Mouse (Mus musculus): Measurements from ENCODE around the gene Gm7247.
"Not testable (repeated sequence)": the region's sequence is repeated elsewhere in the genome, so short reads cannot be mapped to it uniquely, and the experiment has no call there.

The Gm7247 gene

DNA sequence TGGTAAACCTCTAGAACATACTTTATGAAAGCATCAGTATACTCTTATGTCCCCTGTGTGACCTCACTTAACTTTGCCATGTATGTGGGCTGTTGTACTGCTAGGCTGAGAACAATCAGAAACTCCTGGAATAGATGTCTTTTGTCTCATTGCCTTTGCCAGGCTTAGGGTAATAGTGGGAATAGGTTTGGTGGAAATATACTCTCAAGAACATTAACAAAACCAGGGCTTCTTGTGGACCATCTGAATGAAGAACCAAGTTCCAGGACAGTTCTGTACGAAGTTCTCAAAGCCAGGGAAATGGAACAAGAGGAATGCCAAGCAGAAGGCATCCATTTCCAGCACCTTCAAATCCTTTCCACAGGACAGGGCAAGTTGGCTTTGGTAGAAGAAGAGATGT, at the start of gene Gm7247:
Gene Gm7247 (plus strand): TSS at position 301 of the 400 bp plus-strand sequence.
- no peak for DNase-seq (ENCODE audit: extremely low read depth, insufficient read length, low spot score)

DNA sequence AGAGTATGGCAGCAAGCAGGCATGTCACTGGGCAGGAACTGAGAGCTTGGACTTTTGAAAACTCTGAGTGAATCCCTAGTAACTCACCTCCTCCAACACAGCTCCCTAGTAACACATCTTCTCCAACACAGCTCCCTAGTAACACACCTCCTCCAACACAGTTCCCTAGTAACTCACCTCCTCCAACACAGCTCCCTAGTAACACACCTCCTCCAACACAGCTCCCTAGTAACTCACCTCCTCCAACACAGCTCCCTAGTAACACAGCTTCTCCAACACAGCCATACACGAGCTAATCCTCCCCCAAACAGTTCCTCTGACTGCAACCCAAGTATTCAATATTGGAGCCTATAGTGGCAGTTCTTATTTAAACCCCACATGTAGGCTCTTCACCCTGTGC, 37.6 kb upstream of the Gm7247 start:
- no peak for DNase-seq (ENCODE audit: extremely low read depth, insufficient read length, low spot score)

DNA sequence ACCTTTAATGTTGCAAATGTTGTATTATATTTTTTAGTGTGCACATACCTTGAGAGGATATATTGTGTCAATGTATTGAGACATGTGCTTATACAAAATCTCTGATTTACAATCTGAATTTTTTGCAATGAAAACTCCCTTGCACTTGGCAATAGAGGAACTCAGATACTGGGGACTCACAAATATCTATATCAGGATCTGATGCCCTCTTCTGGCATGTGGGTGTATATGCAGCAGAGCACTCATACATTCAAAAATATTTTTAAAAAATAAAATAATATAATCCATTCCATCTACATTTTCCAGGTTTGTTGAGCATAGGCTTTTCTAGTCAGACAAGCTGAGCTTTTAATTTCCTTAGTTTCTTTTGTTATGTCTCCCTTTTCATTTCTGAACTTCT, 15.5 kb upstream of the Gm7247 start:
- DNase-seq (ENCODE audit: extremely low read depth, insufficient read length, low spot score), result no peak

DNA sequence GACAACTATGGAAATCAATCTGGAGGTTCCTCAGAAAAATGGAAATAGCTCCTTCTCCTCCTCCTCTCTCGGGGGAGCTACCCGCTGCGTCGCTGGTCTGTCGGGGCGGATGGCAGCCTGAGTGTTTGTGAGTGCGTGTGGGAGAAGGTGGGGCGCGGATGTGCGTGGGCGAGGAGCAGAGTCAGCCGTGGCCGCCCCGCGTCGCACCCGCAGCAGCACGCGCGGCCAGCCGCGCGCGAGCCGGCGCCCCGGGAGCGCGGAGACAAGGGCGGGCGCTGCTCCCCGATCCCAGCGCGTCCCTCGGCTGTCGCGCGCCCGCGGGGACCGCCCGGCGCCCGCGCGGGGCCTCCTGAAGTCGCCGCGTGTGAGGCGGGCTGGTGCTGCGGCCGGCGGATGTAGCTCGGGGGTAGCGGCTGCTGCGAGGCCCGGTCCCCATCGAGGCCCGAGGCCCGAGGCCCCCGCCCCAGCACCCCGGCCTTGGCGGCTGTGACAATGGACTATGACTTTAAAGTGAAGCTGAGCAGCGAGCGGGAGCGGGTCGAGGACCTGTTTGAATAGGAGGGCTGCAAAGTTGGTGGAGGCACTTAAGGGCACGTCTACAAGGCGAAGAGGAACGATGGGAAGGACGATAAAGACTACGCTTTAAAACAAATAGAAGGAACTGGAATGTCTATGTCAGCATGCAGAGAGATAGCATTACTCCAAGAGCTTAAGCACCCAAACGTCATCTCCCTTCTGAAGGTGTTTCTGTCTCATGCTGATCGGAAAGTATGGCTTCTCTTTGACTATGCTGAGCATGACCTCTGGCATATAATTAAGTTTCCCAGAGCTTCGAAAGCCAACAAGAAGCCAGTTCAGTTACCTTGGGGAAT, 3.2 kb upstream of the Gm7247 start:
- no peak for DNase-seq (ENCODE audit: extremely low read depth, insufficient read length, low spot score)

DNA sequence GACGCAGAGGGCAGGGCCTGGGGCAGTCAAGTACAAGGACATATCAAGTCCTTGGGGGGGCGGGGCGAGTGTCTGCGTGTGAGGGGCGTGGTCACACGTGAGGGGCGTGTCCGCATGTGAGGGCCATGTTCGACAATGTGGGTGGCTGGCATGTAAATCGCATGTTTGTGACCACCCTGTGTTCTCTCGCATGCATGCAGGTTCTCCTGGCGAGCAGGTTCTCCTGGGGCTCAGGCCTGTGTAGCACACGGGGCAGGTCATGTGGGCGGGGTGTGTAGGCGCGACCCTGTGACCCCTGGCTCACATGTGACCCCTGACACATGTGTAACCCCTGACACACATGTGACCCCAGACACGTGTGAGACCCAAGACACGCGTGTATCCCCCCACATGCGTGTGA, 21.2 kb downstream of the Gm7247 start:
- DNase-seq (ENCODE audit: extremely low read depth, insufficient read length, low spot score), result peak; percentile 22

DNA sequence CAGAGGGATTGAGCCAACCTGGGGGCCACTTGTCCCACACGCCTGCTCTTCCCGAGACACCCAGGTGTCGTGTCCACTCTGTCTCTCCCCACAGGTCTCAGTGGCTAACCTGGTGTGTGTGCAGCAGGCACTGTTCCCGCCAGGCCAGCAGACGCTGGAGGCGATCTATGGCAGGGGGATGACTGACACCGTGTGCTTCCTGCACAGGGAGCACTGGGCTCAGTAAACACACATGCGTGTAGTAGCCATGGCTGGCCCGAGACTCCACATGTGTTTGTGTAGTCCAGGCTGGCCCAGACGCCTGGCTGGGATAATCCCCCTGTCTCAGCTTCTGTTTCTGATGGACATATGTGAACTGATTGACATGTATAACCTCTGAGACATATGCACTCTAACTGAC, 22.8 kb downstream of the Gm7247 start:
- DNase-seq (ENCODE audit: extremely low read depth, insufficient read length, low spot score), result peak; percentile 42

DNA sequence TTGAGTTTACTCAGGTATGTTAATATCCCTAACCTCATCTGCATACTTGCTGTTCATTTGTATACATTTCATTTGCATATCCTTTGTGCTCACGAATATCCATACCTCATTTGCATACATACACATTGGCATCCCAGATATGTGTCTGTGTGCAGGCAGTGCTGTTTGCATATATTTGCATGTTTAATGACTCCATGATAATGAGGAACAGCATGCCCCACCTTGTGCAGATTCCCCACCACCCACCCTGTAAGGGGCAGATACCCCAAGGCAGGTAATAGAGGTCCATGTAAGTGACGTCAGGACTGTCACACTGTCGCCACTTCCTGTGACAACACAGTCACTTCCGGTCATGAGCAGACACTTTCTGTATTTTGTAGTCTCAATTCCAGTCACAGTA, 24.2 kb downstream of the Gm7247 start:
- DNase-seq (ENCODE audit: extremely low read depth, insufficient read length, low spot score), result peak; percentile 22

DNA sequence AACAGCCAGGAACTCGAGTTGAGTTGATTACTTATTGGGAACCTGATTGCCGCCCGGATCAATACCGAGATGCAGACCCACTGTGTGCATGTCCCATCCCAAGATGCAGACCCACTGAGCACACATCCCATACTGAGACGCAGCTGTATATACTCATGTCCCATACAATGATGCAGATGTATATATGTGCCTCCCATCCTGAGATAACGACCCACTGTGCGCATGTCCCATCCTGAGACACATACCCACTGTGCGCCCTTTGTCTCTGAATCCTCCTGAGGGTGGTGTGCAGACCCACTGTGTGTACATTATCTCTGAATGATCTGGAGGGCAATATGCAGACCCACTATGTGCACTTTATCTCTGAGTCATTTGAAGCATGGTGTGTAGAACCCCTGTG, 26.2 kb downstream of the Gm7247 start:
- DNase-seq (ENCODE audit: extremely low read depth, insufficient read length, low spot score), result no peak

DNA sequence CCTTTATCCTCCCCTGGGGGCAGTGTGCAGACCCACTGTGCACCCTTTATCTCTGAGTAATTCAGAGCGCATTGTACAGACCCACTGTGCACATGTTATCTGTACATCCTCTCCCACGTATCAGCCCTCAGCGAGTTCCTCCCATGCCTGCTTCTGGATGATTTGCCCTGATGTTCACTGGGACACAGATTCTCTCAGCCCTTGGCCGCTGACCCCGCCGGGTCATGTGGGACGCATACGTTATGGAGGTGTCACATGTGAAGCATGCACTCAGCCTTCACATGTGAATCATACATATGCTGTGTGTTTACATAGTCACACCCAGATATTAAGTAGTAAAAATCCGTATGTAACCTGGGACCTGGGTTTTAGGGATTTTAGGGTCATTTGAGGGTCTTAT, 26.7 kb downstream of the Gm7247 start:
- DNase-seq (ENCODE audit: extremely low read depth, insufficient read length, low spot score), result no peak

DNA sequence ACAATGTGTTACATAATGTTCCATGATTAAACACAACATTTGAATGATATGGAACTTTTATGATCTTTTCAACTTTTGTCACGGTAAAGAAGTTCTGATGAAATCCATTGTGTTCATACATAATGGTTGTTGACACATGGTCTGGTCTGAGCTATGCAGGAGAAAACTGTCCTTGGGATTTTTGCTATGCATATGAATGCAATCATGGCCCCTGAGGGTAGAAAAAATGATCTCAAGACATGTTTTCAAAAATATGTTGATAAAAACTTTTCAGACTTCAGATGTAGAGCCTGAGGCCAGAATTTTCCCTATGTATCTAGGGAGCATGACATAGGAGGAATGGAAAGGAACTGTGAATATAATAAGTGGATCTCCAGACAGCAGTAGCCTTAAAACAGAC, 49.0 kb downstream of the Gm7247 start, which contains the start of gene Vmn2r88:
Gene Vmn2r88 (plus strand): TSS at position 301 of the 400 bp plus-strand sequence.
- DNase-seq (ENCODE audit: extremely low read depth, insufficient read length, low spot score), result no peak

DNA sequence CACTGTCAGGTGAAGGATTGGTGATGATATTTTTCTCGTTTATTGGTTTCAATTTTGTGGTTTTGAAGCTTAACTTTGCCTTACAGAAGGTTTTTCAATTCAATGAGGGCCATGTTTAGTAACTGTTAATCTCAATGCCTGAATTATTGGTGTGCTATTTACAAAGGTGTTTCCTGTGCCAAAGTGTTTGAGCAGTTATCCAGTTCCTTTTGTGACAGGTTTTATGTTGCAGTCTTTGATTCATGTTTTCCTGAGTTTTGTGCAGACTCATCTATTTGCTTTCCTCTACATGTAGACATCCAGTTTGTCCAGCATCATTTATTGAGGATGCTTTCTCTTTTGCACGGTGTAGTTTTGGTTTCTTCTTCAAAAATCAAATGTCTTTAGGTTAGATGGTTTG, 62.3 kb downstream of the Gm7247 start:
- no peak for DNase-seq (ENCODE audit: extremely low read depth, insufficient read length, low spot score)

DNA sequence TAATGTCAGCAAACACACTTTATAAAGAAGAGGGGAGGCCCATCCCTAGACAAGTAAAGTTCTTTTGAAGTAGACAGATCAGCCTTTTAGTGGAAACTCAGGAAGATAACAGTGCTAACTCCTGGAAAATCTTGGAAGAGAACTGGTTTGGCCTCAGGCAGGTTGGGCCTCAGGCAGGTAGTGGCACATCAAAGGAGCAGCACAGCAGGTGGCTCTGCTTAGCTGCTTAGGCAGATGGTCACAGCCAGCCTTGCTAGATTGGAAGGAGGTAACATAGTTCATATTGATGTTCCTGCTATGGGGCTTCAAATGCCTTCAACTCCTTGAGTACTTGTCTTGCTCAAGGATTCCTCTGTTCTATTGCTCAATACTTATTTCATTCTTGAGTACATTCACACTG, 68.6 kb downstream of the Gm7247 start:
- DNase-seq (ENCODE audit: extremely low read depth, insufficient read length, low spot score), result not testable (repeated sequence)

DNA sequence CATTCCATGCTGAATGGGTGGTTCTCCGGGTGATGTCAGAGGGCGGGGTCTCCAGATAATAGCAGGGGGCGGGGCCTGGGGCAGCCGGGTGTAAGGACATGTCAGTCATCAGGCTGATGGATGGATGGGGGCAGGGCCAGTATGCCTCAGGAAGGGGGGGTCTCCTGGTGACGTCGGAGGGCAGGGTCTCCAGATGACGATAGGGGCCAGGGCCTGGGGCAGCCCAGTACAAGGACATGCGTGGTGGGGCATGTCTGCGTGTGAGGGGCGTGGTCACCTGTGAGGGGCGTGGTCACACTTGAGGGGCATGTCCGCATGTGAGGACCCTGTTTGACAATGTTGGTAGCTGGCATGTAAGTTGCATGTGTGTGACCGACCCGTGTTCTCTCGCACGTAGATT, 73.0 kb downstream of the Gm7247 start:
- DNase-seq (ENCODE audit: extremely low read depth, insufficient read length, low spot score), result peak; percentile 7

DNA sequence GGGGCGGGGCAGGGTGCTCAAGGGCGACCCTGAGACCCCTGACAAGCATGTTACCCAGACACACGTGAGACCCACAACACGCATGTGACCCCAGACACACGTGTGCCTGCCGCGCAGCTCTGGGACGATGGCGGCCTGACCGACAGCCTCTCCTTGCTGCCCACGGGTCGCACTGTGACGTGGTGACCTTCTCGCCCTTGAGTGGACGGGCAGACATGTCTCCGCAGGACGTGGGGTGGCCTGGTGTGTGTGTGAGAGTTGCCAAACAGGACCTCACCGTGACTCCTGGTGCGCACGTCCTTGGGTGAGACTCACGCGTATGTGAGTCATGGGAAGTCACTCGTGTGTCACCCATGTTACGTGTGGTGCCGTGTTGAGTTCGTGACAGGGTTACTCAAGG, 73.5 kb downstream of the Gm7247 start:
- peak; percentile 11 for DNase-seq (ENCODE audit: extremely low read depth, insufficient read length, low spot score)

DNA sequence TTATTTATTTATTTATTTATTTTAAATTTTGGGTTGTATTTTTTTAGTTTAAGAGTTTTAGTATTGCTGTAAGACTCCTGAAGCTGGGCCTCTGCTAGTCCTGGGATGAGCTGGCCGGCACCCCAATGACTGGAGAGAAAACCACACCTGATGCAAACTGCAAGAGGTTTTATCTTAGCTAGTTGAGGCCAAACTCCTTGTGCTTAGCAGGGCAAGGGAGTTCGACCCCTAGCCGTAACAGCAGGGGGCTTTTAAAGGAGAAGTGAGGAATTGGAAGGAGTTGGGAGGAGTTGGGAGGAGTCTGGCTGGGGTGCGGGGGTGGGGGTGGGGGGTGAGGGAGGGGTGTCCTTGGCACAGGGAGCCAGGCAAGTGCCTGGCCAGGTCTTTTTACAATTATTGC, 77.4 kb downstream of the Gm7247 start:
- DNase-seq (ENCODE audit: extremely low read depth, insufficient read length, low spot score), result no peak

DNA sequence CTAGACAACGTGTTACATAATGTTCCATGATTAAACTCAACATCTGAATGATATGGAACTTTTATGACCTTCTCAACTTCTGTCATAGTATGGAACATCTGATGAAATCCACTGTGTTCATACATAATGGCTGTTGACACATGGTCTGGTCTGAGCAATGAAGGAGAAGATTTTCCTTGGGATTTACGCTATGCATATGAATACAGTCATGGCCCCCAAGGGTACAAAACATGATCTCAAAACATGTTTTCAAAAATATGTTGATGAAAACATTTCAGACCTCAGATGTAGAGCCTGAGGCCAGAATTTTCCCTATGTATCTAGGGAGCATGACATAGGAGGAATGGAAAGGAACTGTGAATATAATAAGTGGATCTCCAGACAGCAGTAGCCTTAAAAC, 90.0 kb downstream of the Gm7247 start, which contains the start of gene Vmn2r89:
Gene Vmn2r89 (plus strand): TSS at position 301 of the 400 bp plus-strand sequence.
- DNase-seq (ENCODE audit: extremely low read depth, insufficient read length, low spot score), result not testable (repeated sequence)

DNA sequence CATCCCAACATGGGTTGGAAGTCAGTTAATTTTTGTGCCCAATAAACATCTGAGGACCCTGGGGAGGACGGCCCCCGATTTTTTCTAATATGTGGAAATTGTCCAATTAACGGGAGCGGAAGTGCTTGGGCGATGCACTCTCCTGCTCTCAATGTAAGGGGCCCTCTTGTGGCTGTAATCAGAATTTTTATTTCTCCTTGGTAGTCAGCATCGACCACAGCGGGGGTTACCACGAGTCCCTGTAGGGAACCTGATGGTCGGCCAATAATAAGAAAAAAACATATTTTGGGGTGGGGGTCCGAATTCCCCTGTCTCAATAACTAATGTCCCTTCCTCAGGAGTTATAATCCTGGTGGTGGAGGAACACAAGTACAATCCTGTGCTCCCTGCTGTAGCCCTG, 118.7 kb downstream of the Gm7247 start:
- DNase-seq (ENCODE audit: extremely low read depth, insufficient read length, low spot score), result not testable (repeated sequence)

DNA sequence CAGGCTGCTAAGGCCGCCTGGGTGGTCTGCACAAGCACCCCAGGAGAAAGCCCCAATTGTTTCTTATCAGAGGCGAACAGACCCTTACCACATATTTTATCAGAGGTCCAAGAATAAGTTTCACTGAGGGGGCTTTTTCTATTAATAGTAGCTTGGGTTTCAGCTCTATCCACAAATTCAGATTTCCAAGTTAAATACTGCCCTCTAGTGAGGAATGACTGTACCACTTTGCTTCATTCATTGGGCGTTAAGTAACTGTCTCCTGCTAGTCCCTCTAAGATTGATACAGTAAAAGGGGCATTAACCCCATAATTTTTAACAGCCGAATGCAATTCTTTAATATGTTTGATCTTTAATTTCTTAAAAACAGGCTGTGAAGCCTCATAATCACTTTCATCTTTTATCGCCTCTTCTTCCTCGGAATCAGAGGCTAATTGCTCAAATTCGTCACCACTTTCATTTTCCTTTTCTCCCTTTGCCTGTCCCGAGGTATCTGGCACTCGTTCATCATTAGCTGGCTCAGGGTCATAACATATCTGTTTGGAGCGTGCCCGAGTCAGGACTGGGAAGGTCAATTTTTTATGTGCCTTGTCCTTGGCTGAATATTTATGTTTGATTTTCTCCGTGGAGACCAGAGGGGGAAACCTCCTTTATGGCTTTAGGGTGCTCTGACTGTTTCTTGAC, 119.9 kb downstream of the Gm7247 start:
- peak; percentile 45 for DNase-seq (ENCODE audit: extremely low read depth, insufficient read length, low spot score)

DNA sequence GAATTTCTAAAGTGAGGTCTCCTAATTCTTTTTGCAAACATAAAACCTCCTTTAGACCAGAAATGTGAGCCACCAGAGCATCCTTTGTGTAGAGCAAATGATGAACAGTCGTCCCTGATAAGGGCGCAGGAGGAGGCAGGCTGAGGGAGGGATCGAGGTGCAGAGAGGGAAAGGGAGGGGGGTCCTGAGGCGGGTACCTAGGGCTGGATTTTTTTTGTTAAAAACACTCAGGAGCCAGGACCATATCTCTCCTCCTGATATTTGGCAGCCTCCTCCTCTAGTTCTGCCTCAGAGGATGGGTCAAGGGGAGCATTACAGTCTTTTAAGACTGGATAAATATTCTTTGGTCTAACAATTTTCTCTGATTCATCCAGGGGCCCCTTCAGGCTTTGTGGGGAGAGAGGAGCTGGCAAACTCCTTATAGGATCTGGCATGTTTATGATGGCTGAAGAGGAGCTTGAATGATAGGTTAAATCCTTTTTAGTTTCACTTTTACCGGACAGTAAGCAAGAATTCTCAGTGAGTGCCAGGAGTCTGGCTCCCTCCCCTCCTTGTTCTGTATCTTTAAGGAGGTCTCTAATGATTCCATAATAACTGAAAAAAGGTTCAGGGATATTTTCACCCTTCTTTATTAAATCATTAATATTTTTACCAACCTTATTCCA, 120.6 kb downstream of the Gm7247 start:
- peak; percentile 52 for DNase-seq (ENCODE audit: extremely low read depth, insufficient read length, low spot score)

DNA sequence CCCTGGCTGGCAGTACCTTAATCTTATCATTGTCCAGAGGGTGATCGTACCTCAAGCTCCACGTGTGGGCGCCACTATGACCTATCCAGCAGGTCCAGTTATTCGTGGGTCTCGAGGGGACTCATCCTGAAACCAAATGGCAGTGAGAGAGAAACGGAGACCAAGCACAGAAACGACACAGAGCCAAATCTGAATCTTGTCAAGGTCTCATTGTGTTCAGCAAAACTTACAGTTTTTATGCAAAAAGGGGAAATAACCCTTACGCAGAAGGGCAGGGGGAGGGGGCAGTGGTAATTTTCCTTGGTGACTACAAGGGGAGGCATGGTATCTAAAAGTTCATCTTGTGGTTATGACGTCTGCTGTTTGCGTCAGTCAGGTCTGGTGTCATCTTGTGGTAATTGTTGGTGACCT, 121.4 kb downstream of the Gm7247 start:
- DNase-seq (ENCODE audit: extremely low read depth, insufficient read length, low spot score), result peak; percentile 51

DNA sequence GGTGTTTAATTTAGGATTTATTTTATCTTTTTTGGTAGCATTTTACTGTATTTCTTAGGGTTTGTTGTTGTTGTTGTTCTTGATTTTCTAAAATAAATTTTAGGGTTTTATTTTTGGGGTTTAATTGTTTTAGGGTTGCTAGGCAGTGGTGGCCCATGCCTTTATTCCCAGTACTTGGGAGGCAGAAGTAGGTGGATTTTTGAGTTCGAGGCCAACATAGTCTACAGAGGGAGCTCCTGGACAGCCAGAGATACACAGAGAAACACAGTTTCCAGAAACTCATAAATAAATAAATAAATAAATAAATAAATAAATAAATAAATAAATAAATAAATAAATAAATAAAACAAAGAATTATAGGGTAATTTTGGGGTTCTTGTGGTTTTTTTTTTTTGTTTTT, 122.1 kb downstream of the Gm7247 start:
- DNase-seq (ENCODE audit: extremely low read depth, insufficient read length, low spot score), result peak; percentile 25
